Comparison of ENCODE assay signal across 17 mouse cellular contexts in the genomic region with DNA sequence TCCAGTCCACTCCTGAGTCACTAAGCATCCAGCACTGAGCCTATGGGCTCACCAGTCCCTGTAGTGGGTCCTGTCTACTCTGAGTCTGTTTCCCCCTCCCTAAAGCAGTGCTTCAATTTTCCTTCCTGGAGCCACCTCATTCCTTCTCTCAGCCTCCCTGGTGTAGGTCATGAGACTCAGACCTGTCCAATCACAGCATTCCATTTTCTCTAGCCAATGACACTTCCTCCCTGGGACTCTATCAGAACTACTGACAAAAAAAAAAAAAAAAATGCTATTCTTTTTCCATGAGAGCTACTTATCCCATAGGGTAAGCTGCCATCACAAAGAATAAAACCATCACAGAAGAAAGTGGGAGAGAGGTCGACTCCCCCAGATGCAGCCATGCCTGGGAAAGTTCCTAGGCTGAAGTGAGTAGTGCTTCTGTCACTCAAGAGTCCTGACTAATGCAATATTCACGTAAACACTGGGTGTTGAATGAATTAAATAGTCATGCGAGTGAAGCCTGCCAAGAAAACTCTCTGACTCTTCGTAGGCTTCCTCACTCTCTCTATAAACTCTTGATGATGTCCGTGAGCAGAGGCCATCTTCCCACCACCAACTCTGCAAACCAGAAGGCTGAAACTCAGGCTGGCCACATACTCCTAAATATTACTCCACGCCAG.
"Had no signal": no experiment of that assay in that cellular context is flagged by ENCODE, and none has a peak within 500 bp of the region (broad histone marks: within the 10 kb centered on the region; RNA-seq: fewer than 3 reads in every experiment).

No protein-coding gene starts in this region.

- H3K4me1 ChIP-seq: limb, embryonic 15.5 days had no signal

- H3K9me3 ChIP-seq: limb, embryonic 15.5 days; liver, embryonic 12.5 days; lung, embryonic 15.5 days; midbrain, embryonic 10.5 days; neural tube, embryonic 13.5 days; stomach, embryonic 15.5 days had no signal

- H3K36me3 ChIP-seq: limb, embryonic 15.5 days; liver, embryonic 12.5 days; lung, embryonic 15.5 days; midbrain, embryonic 10.5 days; neural tube, embryonic 13.5 days; stomach, embryonic 15.5 days had no signal

- ATAC-seq: intestine, postnatal 0 days; liver, embryonic 12.5 days had no signal

- H3K27ac ChIP-seq: kidney, postnatal 0 days; limb, embryonic 15.5 days; liver, embryonic 12.5 days; lung, embryonic 15.5 days; midbrain, embryonic 10.5 days; neural tube, embryonic 13.5 days; stomach, embryonic 15.5 days had no signal

- H3K4me3 ChIP-seq: limb, embryonic 15.5 days; liver, embryonic 12.5 days; lung, embryonic 15.5 days; midbrain, embryonic 10.5 days; neural tube, embryonic 13.5 days; stomach, embryonic 15.5 days had no signal

- H3K27me3 ChIP-seq: limb, embryonic 15.5 days; liver, embryonic 12.5 days; lung, embryonic 15.5 days; neural tube, embryonic 13.5 days; stomach, embryonic 15.5 days had no signal

- DNase-seq: kidney, adult 9 months; kidney, postnatal 36 days; layer of hippocampus, adult 9-11 months; layer of hippocampus, postnatal 36 days; lung, postnatal 36 days; midbrain, embryonic 14.5 days; right cerebral cortex, postnatal 14 days; thymus, adult 2 months; thymus, postnatal 25 days had no signal

- H3K9ac ChIP-seq: limb, embryonic 15.5 days; liver, embryonic 12.5 days; lung, embryonic 15.5 days; neural tube, embryonic 13.5 days; stomach, embryonic 15.5 days had no signal

- H3K4me2 ChIP-seq: limb, embryonic 15.5 days; liver, embryonic 12.5 days; lung, embryonic 15.5 days; neural tube, embryonic 13.5 days; stomach, embryonic 15.5 days had no signal
